Mouse (Mus musculus): ENCODE measurements at regions not wholly inside any gene's neighbourhood (a gene's known extent, or its start where the extent isn't known, plus 50 kb on each side); places are given as distances from the start of the nearest gene placed in this dataset.

DNA sequence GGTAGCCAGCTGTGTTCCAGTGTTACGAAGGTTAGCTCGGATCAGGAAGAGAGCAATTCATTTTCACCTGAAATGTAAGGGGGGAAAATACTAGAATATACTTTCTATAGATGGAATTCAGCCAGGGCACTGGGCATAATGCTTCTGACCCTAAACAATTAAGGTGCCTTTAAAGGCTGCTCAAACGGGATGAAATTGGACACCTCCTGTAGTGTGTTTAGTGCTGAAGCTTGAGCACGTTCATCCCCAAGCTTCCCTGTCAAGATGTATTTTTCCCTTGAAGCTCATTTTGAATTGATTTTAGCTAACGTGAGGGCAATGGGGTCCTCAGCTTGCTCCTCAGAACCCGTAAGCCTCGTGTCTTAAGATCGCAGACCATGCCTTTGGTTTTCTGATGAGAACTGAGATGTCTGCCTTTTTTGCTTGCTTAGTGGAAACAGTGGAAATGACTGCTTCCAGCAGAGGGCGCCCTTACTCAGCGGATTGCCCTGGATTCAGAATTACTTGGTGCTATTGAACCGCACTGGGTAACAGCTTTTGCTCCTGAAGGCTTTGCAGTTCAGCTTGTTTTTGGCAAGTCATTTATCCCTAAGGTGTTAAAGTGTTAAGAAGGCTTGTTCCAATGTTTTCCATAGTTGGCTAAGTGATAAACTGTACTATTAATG, 74.6 kb upstream of the Fermt1 start:
- Histone ChIP-seq H3K27ac (replicated peaks; ENCODE audit: low read depth, low read length) (no peak overlapping the region), H3K4me3 (ENCODE audit: insufficient read depth, low read depth, low read length) (no peak overlapping the region), H3K4me1 (ENCODE audit: control insufficient read depth, insufficient read depth, insufficient read length, low read length) (no peaks in the 10 kb centered on the region)

DNA sequence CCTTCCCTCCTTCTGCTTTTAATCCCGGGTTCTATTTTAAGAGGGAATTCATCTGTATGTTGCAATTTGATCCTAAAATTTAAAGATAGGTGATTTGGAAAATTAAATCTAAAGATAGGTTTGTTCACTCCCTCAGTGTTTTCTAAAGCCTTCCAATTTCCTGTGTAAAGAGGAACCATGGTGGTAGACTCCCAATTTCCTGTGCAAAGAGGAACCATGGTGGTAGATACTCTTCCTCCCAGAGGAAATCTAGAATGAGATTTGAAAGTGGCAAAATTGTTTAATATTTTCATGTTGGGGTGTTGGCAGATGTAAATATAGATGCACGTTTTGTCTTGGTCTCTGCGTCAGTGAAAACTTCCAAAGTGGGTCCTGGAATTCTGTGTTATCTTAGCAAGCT, 75.5 kb upstream of the Fermt1 start:
- no peak overlapping the region for H3K4me3 ChIP-seq (ENCODE audit: insufficient read depth, low read depth, low read length)
- H3K4me1 ChIP-seq (ENCODE audit: control insufficient read depth, insufficient read depth, insufficient read length, low read length): no peaks in the 10 kb centered on the region
- no peak overlapping the region for H3K27ac ChIP-seq (replicated peaks; ENCODE audit: low read depth, low read length)

DNA sequence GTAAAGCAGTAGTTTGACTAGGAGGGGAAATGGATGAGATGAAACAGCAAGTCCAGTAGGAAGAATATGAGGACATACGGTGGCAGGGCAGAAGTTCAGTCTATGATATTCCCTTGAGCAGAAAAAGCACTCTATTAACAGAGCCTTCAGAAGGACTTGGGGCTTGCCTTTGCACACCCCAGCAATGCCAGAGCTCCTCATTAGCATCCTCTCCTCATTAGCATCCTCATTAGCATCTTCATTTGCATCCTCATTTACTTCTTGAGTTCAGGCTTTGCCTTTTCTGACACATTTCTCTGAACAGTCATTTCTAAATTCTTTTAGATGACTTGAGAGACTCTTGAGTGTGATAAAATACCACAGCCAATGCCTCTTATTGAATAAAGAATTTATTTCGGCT, 81.3 kb upstream of the Fermt1 start:
- Histone ChIP-seq H3K4me1 (ENCODE audit: control insufficient read depth, insufficient read depth, insufficient read length, low read length) (no peaks in the 10 kb centered on the region), H3K4me3 (ENCODE audit: insufficient read depth, low read depth, low read length) (no peak overlapping the region), H3K27ac (replicated peaks; ENCODE audit: low read depth, low read length) (no peak overlapping the region)

DNA sequence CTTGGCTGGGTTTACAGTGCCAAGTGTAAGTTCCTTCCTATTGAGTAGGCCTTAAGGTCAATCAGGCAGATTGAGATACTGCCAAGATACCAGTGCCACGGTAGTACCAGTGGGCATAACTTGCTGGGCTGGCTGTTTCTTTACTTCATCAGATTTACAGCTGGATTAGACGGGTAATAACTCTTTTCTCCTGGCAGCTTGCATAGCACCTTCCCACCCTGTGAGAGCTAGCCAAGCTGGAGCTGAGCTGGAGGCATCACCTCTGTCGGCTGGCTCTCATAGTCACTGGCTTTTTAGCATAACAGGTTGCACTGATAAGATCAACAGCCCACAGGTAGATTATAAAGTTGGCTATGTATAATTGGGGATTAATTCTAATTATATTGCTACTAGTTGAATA, 89.7 kb upstream of the Fermt1 start:
- no peak overlapping the region for H3K4me3 ChIP-seq (ENCODE audit: insufficient read depth, low read depth, low read length)
- H3K27ac ChIP-seq (replicated peaks; ENCODE audit: low read depth, low read length): no peak overlapping the region
- H3K4me1 ChIP-seq (ENCODE audit: control insufficient read depth, insufficient read depth, insufficient read length, low read length): no peaks in the 10 kb centered on the region

DNA sequence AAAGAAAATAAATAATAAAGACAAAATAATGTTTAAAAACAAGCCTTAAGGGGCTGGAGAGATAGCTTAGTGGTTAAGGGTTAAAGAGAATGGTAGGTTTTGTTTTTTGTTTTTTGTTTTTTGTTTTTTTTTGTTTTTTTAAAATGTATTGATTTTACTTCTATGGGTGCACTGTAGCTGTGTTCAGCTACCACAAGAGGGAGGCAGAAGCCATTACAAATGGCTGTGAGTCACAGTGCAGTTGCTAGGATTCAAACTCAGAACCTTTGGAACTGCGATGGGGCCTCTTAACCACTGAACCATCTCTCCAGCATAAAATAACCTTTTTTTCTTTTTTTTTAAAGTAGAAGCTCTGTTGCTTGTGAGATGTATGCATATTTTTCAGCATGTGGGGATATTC, 95.0 kb upstream of the Fermt1 start:
- Histone ChIP-seq H3K27ac (replicated peaks; ENCODE audit: low read depth, low read length) (no peak overlapping the region), H3K4me3 (ENCODE audit: insufficient read depth, low read depth, low read length) (no peak overlapping the region), H3K4me1 (ENCODE audit: control insufficient read depth, insufficient read depth, insufficient read length, low read length) (no peaks in the 10 kb centered on the region)

DNA sequence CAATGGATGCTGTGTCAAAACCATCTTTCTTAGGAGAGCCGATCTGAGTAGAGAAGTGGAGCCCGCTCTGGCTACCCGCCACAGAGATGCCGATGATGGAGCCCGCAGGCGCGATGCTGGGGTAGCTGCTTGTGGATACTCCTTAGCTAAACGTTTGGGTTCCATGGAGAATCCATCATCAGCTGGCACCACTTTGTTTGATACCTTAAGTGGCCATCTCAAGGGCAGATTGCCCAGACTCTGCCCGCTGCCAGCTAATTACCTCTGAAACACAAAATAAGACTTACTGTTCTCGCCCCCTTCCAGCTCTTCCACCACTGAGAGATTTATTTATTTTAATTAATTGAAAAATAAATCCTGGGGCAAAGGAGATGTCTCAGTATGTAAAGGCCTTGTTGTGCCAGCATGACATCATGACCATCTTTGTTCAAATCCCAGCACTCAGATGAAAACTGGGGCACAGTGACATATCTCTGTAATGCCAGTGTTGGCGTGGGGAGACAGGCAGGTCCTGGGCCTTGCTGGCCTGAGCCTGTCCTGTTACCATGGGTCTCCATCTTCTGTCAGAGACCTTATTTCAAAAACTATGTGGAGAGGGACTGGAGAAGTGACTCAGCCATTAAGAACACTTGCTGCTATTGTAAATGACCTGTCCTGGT, 132.1 kb upstream of the Fermt1 start:
- Histone ChIP-seq H3K4me3 (ENCODE audit: insufficient read depth, low read depth, low read length) (no peak overlapping the region), H3K4me1 (ENCODE audit: control insufficient read depth, insufficient read depth, insufficient read length, low read length) (no peaks in the 10 kb centered on the region), H3K27ac (replicated peaks; ENCODE audit: low read depth, low read length) (no peak overlapping the region)

DNA sequence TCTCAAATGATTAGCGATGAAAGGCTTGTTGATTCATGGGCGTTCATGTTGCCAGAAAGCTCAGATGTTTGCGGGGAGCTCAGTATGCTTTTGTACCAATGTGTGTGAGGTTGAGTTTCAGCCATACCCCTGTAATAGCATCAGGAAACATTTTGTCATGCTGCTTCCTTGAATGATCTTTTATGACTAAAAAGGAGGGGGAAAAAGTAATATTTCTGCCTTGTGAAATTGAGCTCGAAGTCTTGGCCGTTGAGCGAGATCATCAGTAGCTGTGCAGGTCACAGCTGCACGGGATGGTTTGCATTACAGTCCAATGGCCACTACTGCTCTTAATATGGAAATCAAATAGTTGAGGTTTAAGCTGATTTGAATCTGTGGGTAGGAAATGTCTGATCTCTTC, 145.3 kb upstream of the Fermt1 start:
- H3K4me3 ChIP-seq (ENCODE audit: insufficient read depth, low read depth, low read length): no peak overlapping the region
- H3K27ac ChIP-seq (replicated peaks; ENCODE audit: low read depth, low read length): no peak overlapping the region
- no peaks in the 10 kb centered on the region for H3K4me1 ChIP-seq (ENCODE audit: control insufficient read depth, insufficient read depth, insufficient read length, low read length)

DNA sequence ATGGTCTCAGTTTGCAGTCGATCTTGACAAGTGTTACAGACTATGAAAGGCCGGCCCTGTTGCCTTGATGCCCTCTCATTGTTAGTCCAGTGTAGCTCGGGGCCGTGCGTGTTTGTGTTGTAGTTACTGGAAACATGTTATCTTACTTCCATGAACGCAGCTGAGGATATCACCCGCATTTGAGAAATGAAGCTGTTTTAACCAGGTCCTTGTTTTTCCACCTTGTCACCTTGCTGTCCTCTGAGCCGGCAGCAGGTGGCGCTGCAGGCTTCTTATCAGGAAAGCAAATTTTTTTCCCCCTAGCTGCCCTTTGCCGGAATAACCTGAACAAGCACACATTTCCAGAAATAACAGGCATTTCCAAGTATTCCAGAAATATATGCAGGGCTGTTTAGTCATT, 167.9 kb upstream of the Fermt1 start:
- H3K4me1 ChIP-seq (ENCODE audit: control insufficient read depth, insufficient read depth, insufficient read length, low read length): no peaks in the 10 kb centered on the region
- H3K4me3 ChIP-seq (ENCODE audit: insufficient read depth, low read depth, low read length): no peak overlapping the region
- no peak overlapping the region for H3K27ac ChIP-seq (replicated peaks; ENCODE audit: low read depth, low read length)

DNA sequence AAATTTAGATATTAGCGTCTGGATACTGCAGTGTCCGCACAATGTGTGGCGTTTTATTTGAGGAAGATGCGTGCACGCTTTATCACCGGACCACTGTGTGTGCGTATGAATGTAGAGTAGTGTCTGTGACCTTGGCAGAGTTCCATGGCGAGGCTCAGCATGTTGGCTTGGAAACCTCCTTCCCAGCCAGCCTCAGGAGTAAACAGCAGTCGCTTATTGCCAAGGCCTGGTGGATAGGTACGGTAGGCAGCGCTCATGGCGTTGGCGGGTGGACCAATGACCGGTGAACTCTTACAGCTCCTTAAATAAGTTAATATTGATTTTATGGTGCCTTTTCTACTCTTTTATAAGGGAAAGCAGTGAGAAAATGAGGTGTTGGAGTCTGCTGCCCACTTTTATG, 172.9 kb upstream of the Fermt1 start:
- Histone ChIP-seq H3K4me3 (ENCODE audit: insufficient read depth, low read depth, low read length) (no peak overlapping the region), H3K4me1 (ENCODE audit: control insufficient read depth, insufficient read depth, insufficient read length, low read length) (no peaks in the 10 kb centered on the region), H3K27ac (replicated peaks; ENCODE audit: low read depth, low read length) (no peak overlapping the region)

DNA sequence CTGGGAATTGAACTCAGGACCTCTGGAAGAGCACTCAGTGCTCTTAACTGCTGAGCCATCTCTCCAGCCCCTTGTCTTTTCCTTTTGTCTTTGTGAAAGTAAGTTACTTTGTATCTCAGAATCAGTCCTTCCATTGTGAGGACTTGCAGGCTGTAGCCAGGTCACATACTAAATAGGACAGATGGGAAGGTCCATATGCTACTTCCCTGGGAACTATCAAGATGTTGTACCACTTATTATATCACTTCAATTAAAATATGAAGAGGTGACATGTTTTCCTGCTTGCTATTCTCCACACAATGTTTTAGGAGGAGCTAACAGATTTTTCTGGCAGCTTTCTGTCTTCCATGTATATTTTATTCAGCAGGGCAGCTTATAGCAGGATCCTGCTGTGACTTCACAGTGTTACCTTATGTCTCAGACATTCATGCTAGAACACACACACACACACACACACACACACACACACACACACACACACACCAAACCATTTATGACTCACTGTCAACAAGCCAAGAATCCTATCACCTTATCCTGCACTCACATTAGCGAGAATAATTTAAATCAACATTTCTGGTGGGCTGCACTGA, 179.6 kb upstream of the Fermt1 start:
- H3K4me1 ChIP-seq (ENCODE audit: control insufficient read depth, insufficient read depth, insufficient read length, low read length): no peaks in the 10 kb centered on the region
- H3K4me3 ChIP-seq (ENCODE audit: insufficient read depth, low read depth, low read length): no peak overlapping the region
- H3K27ac ChIP-seq (replicated peaks; ENCODE audit: low read depth, low read length): no peak overlapping the region

DNA sequence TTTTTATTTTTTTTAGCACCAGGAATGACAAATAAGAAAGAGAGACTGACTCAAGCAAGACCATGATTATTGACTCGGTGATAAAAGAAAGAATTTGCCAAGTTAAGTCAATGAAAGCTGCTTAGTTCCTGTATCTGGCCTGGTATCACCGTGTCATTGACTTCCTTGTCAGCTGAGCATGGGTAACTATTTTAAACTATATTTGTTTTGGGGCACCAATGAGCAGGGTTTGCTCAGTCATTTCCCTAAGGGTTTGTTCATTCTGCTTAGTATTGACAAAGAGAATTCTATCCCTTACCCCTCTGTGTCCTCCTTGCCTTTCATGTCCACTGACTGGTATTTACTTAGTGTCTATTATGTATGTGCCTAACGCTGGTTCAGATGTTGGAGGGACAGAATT, 189.2 kb upstream of the Fermt1 start:
- H3K4me1 ChIP-seq (ENCODE audit: control insufficient read depth, insufficient read depth, insufficient read length, low read length): no peaks in the 10 kb centered on the region
- no peak overlapping the region for H3K27ac ChIP-seq (replicated peaks; ENCODE audit: low read depth, low read length)
- no peak overlapping the region for H3K4me3 ChIP-seq (ENCODE audit: insufficient read depth, low read depth, low read length)

DNA sequence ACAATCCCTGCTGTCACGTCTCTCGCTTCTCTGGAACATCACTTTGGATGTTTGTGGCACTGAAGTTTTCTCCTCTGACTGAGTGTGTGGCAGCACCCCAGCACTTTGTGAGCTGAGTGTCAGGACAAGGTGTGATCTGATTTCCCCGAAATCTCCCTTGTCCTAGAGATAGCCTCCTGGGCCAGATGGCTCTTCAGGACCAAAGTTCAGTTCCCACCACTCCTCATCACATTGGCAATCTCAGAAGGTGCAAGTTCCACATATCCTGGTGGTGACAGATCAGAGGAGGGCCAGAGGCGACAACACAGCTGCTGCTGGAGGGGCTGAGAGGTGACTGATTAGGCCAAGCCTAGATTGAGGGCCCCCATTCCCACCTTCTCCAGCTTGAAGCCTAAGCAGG, 193.2 kb upstream of the Fermt1 start:
- no peak overlapping the region for H3K4me3 ChIP-seq (ENCODE audit: insufficient read depth, low read depth, low read length)
- no peak overlapping the region for H3K27ac ChIP-seq (replicated peaks; ENCODE audit: low read depth, low read length)
- no peaks in the 10 kb centered on the region for H3K4me1 ChIP-seq (ENCODE audit: control insufficient read depth, insufficient read depth, insufficient read length, low read length)

DNA sequence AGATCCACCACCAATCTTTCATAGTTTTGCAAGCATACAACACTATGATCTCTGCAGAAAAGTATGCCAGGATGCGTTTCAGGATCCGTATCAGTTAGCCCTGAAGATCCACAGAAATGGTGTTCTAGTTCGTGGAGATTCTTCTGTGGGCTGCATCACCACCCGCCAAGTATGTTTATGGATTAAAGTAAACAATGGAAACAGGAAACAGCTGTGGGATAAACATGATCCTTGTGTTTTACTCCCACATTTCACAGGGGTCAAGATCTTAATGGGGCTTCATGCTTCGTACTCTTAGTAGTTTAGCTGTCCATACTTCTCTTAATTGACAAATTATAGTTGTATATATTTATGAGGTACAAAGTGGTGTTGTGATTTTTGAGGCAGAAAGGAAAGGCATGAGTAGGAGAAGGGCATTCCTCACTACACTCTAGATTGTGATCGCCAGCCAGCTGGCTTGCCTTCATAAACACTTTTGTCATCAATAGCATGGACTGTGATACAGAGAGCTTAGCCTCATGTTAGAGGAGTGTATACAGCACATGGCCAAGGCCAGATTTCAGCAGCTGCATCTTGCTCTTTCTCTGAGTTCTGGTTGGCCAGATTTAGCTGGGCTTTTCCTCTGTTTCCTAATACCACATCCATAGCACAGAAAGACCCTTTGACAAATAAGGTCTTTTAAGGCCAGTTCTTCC, 195.8 kb upstream of the Fermt1 start:
- H3K27ac ChIP-seq (replicated peaks; ENCODE audit: low read depth, low read length): no peak overlapping the region
- H3K4me3 ChIP-seq (ENCODE audit: insufficient read depth, low read depth, low read length): no peak overlapping the region
- H3K4me1 ChIP-seq (ENCODE audit: control insufficient read depth, insufficient read depth, insufficient read length, low read length): no peaks in the 10 kb centered on the region

DNA sequence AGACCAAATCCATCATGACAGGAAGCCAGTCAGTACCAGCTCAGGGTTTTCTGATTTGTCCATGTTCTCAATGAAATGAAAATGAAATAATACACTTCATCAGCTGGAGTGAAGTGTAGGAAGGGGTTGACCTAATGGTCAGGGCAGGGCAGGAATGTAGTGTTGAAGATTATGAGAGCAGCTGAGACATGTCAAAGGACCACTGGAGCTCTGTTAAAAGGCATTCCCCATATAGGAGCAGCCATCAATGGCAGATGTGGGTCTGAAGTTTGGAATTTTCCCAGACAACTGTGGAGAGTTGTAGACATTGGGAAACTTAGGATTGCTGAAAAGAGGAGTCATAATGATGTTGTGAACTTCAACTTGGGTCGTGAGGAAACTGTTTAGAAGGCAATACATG, 206.8 kb upstream of the Fermt1 start:
- Histone ChIP-seq H3K4me3 (ENCODE audit: insufficient read depth, low read depth, low read length) (no peak overlapping the region), H3K27ac (replicated peaks; ENCODE audit: low read depth, low read length) (no peak overlapping the region), H3K4me1 (ENCODE audit: control insufficient read depth, insufficient read depth, insufficient read length, low read length) (no peaks in the 10 kb centered on the region)

DNA sequence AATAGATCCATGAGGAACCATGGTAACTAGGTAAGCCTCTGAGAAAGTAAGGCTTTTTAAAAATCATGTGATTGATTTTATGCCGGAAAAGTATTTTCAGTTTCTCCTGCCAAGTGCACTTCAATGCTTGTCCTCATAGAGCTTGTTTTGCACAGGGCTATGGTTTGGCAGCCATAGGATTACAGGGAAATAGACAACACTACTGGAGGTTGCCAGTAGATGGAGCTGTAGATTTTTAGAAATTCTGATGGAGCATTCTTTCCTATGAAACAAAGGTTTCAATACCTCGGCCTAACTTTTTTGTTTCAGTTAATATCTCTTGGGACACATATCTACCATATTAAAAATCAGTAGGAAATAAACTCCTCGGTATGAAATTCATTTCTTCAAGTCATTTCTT, 210.8 kb upstream of the Fermt1 start:
- no peak overlapping the region for H3K27ac ChIP-seq (replicated peaks; ENCODE audit: low read depth, low read length)
- H3K4me3 ChIP-seq (ENCODE audit: insufficient read depth, low read depth, low read length): no peak overlapping the region
- H3K4me1 ChIP-seq (ENCODE audit: control insufficient read depth, insufficient read depth, insufficient read length, low read length): no peaks in the 10 kb centered on the region

DNA sequence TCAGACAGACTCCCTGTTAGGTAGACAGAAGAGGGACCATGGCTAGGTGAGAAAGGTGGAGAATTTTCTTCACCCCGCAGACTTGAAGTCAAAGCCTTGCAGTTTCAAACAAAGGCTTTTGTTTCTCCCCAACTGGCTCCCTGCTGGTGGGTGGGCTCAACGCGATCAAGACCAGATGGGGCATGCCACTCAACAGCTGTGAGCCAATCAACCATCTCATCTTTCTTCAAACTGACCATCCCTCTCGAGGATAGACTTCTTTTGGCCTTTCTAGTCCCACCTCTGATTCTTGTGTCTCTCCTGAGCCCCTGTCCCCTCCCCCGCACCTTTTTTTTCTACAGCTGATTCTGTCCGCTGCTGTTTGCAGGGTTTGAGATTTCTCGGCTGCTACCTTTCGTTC, 212.5 kb upstream of the Fermt1 start:
- H3K27ac ChIP-seq (replicated peaks; ENCODE audit: low read depth, low read length): no peak overlapping the region
- H3K4me3 ChIP-seq (ENCODE audit: insufficient read depth, low read depth, low read length): no peak overlapping the region
- no peaks in the 10 kb centered on the region for H3K4me1 ChIP-seq (ENCODE audit: control insufficient read depth, insufficient read depth, insufficient read length, low read length)
